Mouse (Mus musculus) thymus, adult 2 months (tissue): ENCODE measurements around the gene Ppp1r7.
"Not testable (repeated sequence)": the region's sequence is repeated elsewhere in the genome, so short reads cannot be mapped to it uniquely, and the experiment has no call there.

Experiments
- CTCF ChIP-seq: fragments of 200-500 bp; IDR thresholded peaks from 2 replicates; pipeline ENCODE4 v1.5.1; 2012; ENCODE audit warnings: mild to moderate bottlenecking, control low read depth, low read length, moderate library complexity, borderline replicate concordance; ENCODE audit not compliant: control insufficient read depth, poor library complexity, insufficient read depth; ENCODE audit errors: extremely low read depth
- POLR2A ChIP-seq: fragments of 200-500 bp; IDR thresholded peaks from 2 replicates; pipeline ENCODE4 v1.6.1; 2012; ENCODE audit warnings: mild to moderate bottlenecking, low read length, control low read depth, moderate library complexity; ENCODE audit not compliant: control insufficient read depth, poor library complexity, insufficient read depth; ENCODE audit errors: extremely low read depth

DNA sequence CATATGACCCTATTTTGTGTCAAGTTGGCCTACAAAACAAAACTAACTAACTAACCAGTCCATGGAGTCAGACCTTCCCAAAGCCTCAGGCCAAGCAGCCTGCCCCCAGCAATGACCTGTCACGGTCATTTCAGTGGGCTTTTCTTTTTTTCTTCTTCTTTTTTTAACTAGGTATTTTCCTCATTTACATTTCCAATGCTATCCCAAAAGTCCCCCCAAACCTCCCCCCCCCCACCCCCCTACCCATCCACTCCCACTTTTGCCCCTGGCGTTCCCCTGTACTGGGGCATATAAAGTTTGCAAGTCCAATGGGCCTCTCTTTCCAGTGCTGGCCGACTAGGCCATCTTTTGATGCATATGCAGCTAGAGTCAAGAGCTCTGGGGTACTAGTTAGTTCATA is 48.2 kb upstream of the Ppp1r7 start:
- not testable (repeated sequence) for TF ChIP-seq CTCF, POLR2A
